Mouse (Mus musculus) CD8-positive naive resting alpha-beta T cell, adult 2 months (primary cell): ENCODE results near the gene Olfr1423.
"Not testable (repeated sequence)": the region's sequence is repeated elsewhere in the genome, so short reads cannot be mapped to it uniquely, and the experiment has no call there.

Source experiments
- DNase-seq, 2 experiments: peaks; one replicate each; pipeline ENCODE4 v3.0.0; 2022; ENCODE audit warnings: low read depth in 2 of 2, low spot score in 2 of 2

The Olfr1423 gene

GRCm38 (mm10) chr19:12007105-12007931 is 33.8 kb downstream of the Olfr1423 start:
- no peak for DNase-seq

DNA sequence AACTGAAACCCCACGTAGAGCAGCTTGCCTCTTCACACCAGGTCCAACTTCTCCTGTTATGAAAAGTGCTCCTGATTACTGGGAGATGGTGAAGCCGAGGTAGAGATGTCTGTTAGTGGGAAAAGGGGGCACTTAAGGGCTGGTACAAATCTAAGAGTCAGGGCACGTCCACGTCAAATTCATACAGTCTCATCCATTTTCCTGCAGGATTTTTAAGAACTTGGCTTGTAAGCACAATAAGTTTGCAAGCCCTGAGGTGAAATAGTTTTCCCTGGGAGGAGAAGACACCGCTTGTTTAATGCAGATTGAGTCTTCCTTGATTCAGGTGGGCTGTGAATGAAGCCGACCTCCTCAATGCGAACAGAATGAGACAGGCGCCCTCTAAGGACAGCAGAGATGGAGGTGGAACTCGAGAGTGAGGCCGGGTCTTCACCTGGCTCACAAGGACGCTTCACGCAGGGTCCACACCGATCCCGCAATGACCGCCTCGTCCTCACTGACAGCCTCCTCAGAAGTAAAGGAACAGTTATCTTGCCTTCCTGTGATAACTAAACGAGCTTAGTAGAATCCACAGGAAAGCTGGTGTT is 34.7 kb downstream of the Olfr1423 start:
- no peak for DNase-seq

GRCm38 (mm10) chr19:12005376-12006360 is 35.4 kb downstream of the Olfr1423 start:
- DNase-seq, result peak; percentile 91 to 93

GRCm38 (mm10) chr19:12004216-12005008 is 36.7 kb downstream of the Olfr1423 start:
- DNase-seq, result no peak

DNA sequence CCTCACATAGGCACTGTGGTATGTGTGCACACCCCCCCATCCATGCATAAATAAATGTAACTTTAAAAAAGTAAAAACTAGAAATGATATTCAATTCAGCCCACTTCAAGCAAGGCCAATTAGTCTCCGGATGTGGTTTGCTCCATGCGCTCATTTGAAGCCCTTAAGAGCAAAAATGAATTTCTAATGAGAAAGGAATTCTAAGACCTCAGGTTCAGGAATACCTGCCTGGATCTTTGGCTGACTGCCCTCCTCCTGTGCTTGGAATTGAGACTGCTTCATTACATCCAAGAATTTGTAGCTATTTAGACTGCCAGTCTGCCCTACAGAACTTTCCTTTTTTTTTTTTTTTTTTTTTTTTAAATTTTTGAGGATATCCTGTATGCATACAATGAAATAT is 37.5 kb downstream of the Olfr1423 start:
- no peak for DNase-seq

DNA sequence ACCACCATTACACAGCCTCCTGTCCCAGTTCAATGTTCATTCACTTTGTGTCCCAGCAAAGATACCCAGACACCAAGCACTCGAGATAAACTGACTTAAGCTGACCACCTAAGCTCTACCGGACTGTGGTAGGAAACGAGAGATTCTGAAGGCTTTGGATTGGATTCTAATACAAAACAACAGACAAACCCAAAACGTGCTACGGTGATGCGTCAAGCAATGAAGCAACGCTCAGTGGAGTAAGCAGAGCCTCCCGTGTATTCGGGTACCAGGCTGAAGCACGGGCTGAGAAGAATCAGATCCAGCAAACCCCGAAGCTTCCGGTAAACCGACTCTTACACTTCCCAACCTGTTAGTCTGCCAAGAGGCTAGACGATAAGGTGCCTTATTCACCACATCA is 38.3 kb downstream of the Olfr1423 start:
- DNase-seq, result no peak

- peak; percentile 72 to 79 for DNase-seq
Measured at GRCm38 (mm10) chr19:12002125-12002524, 39.0 kb downstream of the Olfr1423 start.

DNA sequence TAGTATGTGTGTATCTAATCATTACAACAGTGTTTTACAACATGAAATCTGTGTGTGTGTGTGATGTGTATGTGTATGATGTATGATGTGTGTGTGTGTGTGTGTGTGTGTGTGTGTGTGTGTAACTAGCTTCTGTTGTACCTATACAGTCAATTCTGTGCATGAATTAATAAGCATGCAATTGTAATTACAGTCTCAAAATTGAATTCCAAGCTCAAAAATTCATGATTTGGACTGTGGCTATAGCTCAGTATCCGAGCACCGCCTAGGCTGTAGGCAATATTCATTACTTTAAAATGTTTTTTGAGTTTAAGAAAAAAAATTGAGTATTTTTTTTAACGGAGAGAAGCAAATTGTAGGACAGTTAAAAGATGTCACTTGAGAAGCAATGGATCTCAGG is 39.4 kb downstream of the Olfr1423 start:
- no peak for DNase-seq

DNA sequence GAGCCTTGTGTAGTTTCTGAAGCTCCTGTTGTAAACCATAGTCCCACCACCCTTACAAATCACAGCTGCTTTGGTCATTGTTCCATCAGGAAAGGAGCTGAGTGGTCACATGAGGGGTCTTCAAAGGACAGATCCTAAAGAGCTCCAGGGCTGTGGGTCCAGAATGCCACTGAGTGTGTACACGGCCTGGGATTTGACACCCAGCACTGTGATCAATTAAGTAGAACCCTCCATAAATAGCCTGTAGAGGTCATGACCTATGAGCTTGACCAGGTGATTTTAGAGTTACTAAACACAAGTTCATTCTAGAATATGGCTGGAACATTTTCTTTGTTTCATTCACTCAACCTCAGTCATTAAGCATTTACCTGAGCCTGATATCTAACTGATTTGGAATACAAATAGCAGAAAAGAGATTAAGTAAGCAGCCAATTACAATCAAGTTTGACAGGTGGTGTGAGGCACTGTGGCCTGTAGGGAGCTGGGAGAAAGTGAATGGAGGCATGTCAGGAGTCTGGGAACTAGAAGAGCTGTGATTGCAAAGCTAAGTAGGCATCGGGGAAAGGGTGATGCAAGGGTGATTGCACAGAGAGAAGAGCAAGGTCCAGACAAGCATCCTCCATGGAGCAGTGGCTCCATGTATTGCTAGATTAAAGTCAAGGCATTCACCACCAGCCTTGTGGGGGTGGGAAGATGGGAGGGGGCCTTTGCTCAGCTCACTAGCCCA is 45.2 kb downstream of the Olfr1423 start:
- no peak for DNase-seq

DNA sequence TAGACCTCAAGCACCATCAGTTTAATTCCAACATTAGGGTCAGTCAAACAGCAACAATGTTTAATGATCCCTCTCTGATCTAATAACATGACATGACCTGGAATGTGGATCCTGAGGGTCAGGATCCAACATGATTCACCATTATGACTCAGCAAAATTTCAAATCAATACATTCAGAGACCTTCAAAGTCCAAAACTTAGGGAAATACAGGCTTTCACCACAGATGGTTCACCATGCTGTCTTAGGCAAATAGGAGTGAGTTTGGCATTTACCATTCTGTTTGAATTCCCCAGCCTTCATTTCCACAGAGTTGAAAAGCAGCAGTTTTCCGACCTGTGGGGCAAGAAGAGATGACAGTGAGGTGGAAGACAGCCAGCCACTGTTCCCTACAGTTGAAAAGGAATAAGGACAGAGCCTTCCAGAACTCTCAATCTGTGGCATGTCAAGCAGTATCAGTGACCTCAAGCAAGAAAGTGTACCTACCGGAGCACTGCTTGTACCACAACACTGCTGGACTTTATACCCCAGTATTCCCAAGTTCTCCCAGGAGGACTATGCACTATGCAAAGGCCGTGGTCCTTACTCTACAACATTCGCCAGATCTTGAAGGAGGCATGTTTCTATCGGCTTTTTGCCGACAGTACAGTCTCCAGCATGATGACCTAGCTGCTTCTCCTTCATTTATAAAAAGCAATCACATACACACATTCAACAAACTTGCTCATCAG is 46.2 kb downstream of the Olfr1423 start:
- DNase-seq, result no peak

- DNase-seq, result no peak
Measured at GRCm38 (mm10) chr19:11992441-11993029, 48.6 kb downstream of the Olfr1423 start.

DNA sequence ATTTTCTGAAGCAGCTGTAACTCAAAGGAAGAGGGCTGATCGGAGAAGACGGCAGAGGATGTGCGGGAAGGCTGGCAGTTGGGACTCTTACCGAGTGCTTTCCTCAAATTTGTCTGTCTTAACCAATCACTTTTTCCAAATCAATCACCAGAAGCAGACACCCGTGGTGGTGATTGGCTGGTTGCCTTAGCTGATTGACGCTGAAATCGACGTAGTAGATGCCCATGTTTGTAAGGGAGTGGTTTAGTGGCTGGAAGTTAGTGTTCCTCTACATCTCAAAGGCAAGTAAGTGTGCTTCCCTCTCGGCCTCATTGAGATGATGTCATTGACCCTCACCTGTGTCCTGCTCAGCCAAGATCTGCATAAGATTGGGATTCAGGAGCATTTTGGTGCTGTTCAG is 49.1 kb downstream of the Olfr1423 start:
- DNase-seq, result no peak

- no peak for DNase-seq
Measured at GRCm38 (mm10) chr19:11989334-11989733, 51.8 kb downstream of the Olfr1423 start.

- no peak for DNase-seq
Measured at GRCm38 (mm10) chr19:11987841-11988240, 53.3 kb downstream of the Olfr1423 start.

DNA sequence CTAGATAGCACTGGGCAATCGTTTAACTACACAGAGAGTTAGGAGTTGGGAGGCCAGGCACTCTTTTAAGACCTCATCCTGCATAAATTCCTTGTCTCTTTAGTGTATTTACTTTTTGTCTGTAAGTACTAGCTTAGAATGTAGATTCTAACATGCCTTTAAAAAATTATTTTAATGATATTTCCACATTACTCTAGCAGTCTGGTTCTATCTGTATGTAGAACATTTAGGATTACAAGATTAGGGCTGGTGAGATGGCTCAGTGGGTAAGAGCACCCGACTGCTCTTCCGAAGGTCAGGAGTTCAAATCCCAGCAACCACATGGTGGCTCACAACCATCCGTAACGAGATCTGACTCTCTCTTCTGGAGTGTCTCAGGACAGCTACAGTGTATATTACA is 56.5 kb downstream of the Olfr1423 start:
- DNase-seq, result not testable (repeated sequence)
